Mouse (Mus musculus): ENCODE data around the gene Gm15128.
"Not testable (repeated sequence)": the region's sequence is repeated elsewhere in the genome, so short reads cannot be mapped to it uniquely, and the experiment has no call there.

Gene Gm15128

DNA sequence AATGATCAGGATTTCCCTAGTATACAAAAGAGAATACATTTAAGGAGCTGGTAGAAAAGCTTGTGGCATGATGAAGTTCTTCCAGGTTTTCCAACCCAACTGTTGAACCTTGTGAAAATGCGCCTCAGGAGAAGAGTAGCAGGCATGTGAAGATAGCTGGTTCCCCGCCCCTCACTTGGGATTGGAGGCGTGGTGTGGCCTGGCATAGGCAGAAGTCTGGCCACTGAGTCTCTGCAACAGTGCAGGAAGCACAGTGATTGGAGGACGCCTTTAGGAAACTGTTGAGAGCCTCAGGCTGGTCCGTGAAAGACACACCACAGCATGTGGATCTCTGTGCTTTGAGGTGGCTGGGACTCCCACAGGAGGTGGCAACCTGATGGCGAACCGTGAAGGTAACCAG is at the start of gene Gm15128:
Gene Gm15128 (plus strand): TSS at position 301 of the 400 bp plus-strand sequence.
- not testable (repeated sequence) for DNase-seq
